Comparison of ENCODE assay signal across 8 mouse cellular contexts in genomic region chr19:5704163-5704800, GRCm38 (mm10). TPM values are rescaled to one million over a fixed set of nuclear protein-coding genes. Genes with fewer than 3 reads are reported as not detected.
DNase-seq lines count a peak whose midpoint lies in the region; ATAC-seq lines count a peak whose summit lies in the region.

Kcnk7 (plus strand) TSS chr19:5704367.

- no peak for ATAC-seq in hindbrain, embryonic 13.5 days (ENCODE audit: low FRiP score)
- no peak for ATAC-seq in limb, embryonic 11.5 days (ENCODE audit: insufficient number of reproducible peaks, low FRiP score, low TSS enrichment, low read depth)

- H3K36me3 ChIP-seq in hindbrain, embryonic 10.5 days = peaks cover 84% of the 10 kb centered on the region
- peaks cover 80% of the 10 kb centered on the region for H3K36me3 ChIP-seq in hindbrain, embryonic 13.5 days
- H3K36me3 ChIP-seq in limb, embryonic 11.5 days (ENCODE audit: control insufficient read depth, insufficient read depth, low read length) = peaks cover 26% of the 10 kb centered on the region

- WGBS in hindbrain, embryonic 10.5 days = 78% methylated on average over 17 of the region's 17 CpGs
- whole genome bisulfite sequencing in hindbrain, embryonic 13.5 days = 77% methylated on average over 17 of the region's 17 CpGs
- WGBS in limb, embryonic 11.5 days = 68% methylated on average over 17 of the region's 17 CpGs

- peak within 1 kb of the TSS; percentile 3; the same call in 1 of the 2 replicates for H3K4me3 ChIP-seq in hindbrain, embryonic 10.5 days
- no peak within 1 kb of the TSS for H3K4me3 ChIP-seq in hindbrain, embryonic 13.5 days
- 0 out of 2 replicates have a peak within 1 kb of the TSS, but pooled peaks have one; percentile 6 for H3K4me3 ChIP-seq in limb, embryonic 11.5 days (ENCODE audit: low read depth, low read length)

- no peaks in the 10 kb centered on the region for H3K27me3 ChIP-seq in hindbrain, embryonic 10.5 days (ENCODE audit: insufficient read depth, poor library complexity, severe bottlenecking)
- no peaks in the 10 kb centered on the region for H3K27me3 ChIP-seq in hindbrain, embryonic 13.5 days
- no peaks in the 10 kb centered on the region for H3K27me3 ChIP-seq in limb, embryonic 11.5 days (ENCODE audit: control insufficient read depth, insufficient read depth, low read length)

- no peaks in the 10 kb centered on the region for H3K9me3 ChIP-seq in hindbrain, embryonic 10.5 days
- H3K9me3 ChIP-seq in hindbrain, embryonic 13.5 days = no peaks in the 10 kb centered on the region
- H3K9me3 ChIP-seq in limb, embryonic 11.5 days (ENCODE audit: control insufficient read depth, low read length) = no peaks in the 10 kb centered on the region

- peak within 1 kb of the TSS; percentile 35; the same call in 1 of the 2 replicates for H3K27ac ChIP-seq in hindbrain, embryonic 10.5 days
- H3K27ac ChIP-seq in hindbrain, embryonic 13.5 days = no peak within 1 kb of the TSS; the same call in 1 of the 2 replicates
- no peak within 1 kb of the TSS for H3K27ac ChIP-seq in limb, embryonic 11.5 days (replicated peaks; ENCODE audit: low read depth, low read length)

- no peak within 1 kb of the TSS for H3K9ac ChIP-seq in hindbrain, embryonic 13.5 days
- no peak within 1 kb of the TSS for H3K9ac ChIP-seq in limb, embryonic 11.5 days (ENCODE audit: low read length)

- DNase-seq in hindbrain, embryonic 10.5 days (ENCODE audit: low spot score) = no peak
- DNase-seq in brain, adult 2 months (ENCODE audit: low read depth, low spot score) = peak; percentile 60
- DNase-seq in limb, embryonic 11.5 days (ENCODE audit: low spot score) = no peak
- DNase-seq in natural killer cell, adult 2 months (ENCODE audit: low spot score in 2 of 2) = peak; percentile 71 to 85
- DNase-seq in B cell, adult 2 months = no peak
- no peak for DNase-seq in right cerebral cortex, postnatal 14 days
- DNase-seq in heart, adult 11 months = no peak

- H3K4me1 ChIP-seq in hindbrain, embryonic 10.5 days (replicated peaks) = peaks cover 10% of the 10 kb centered on the region
- peaks cover 7% of the 10 kb centered on the region; the same call in 1 of the 2 replicates for H3K4me1 ChIP-seq in hindbrain, embryonic 13.5 days (replicated peaks)
- H3K4me1 ChIP-seq in limb, embryonic 11.5 days (ENCODE audit: control insufficient read depth, insufficient read depth, low read length) = 0 out of 2 replicates have a peak, but pooled peaks cover 2% of the 10 kb centered on the region

- no peak within 1 kb of the TSS for H3K4me2 ChIP-seq in hindbrain, embryonic 13.5 days
- H3K4me2 ChIP-seq in limb, embryonic 11.5 days (ENCODE audit: low read depth, severe bottlenecking) = no peak within 1 kb of the TSS

RNA-seq across cellular contexts. Expression of gene Kcnk7, which starts in this region (rescaled TPM):
- 0.16 and 0.21 TPM in 2 replicates for polyA plus RNA-seq in hindbrain, embryonic 10.5 days (2016; fragmentation: Nextera tagmentation; extraction: Ambion mirVana)
- 0.44 and 0.63 TPM in 2 replicates for polyA plus RNA-seq in hindbrain, embryonic 13.5 days (2015; fragmentation: Nextera tagmentation; extraction: Ambion mirVana)
- not detected in 2 replicates for polyA plus RNA-seq in limb, embryonic 11.5 days (2014; fragmentation: Nextera tagmentation; extraction: Ambion mirVana)

Comparison
In these comparisons a context has a peak if more than half of its experiments do, and no peak if none do; other contexts are left out.
1. DNase-seq: peak in brain, adult 2 months (single experiment) and natural killer cell, adult 2 months (2 of 2); none in hindbrain, embryonic 10.5 days (single experiment), limb, embryonic 11.5 days (single experiment), B cell, adult 2 months (0 of 2), right cerebral cortex, postnatal 14 days (single experiment) and heart, adult 11 months (single experiment).